Mouse (Mus musculus) liver, adult 2 months (tissue): ENCODE data around the gene Mef2a. TPM values are rescaled to one million over a fixed set of nuclear protein-coding genes. Genes with fewer than 3 reads are reported as not detected.
A peak's percentile ranks its signal among the peaks of the same experiment; 100 is the strongest.

ENCODE experiments used
- DNase-seq: peaks from one replicate; pipeline ENCODE4 v3.0.0-alpha.2; 2011; ENCODE audit warnings: low read depth, low spot score; ENCODE audit errors: extremely low read depth
- H3K27ac ChIP-seq: fragments of 200-500 bp; replicated peaks from 2 replicates; pipeline ENCODE4 v1.5.1; 2012; ENCODE audit warnings: low read depth, mild to moderate bottlenecking, control low read depth, inconsistent platforms, low read length; ENCODE audit not compliant: insufficient read depth
- H3K27me3 ChIP-seq: fragments of 200-500 bp; 2 replicates; pipeline ENCODE4 v1.6.1; 2012; ENCODE audit warnings: mild to moderate bottlenecking, moderate library complexity, low read length, inconsistent platforms; ENCODE audit not compliant: control insufficient read depth, insufficient read depth
- H3K36me3 ChIP-seq: fragments of 200-500 bp; 2 replicates; pipeline ENCODE4 v1.6.1; 2012; ENCODE audit warnings: low read length, inconsistent platforms; ENCODE audit not compliant: control insufficient read depth, insufficient read depth
- H3K4me1 ChIP-seq: fragments of 200-500 bp; 2 replicates; pipeline ENCODE4 v1.6.1; 2011; ENCODE audit warnings: low read length; ENCODE audit not compliant: control insufficient read depth, insufficient read depth
- H3K4me3 ChIP-seq: fragments of 200-500 bp; 2 replicates; pipeline ENCODE4 v1.5.1; 2011; ENCODE audit warnings: low read depth, mild to moderate bottlenecking, control low read depth, low read length, moderate library complexity; ENCODE audit not compliant: insufficient read depth
- H3K79me2 ChIP-seq: fragments of 200-500 bp; 2 replicates; pipeline ENCODE4 v1.6.1; 2012; ENCODE audit warnings: inconsistent platforms, mild to moderate bottlenecking, low read length, moderate library complexity; ENCODE audit not compliant: control insufficient read depth, insufficient read depth
- H3K9ac ChIP-seq: fragments of 200-500 bp; 2 replicates; pipeline ENCODE4 v1.6.1; 2012; ENCODE audit warnings: low read depth, mild to moderate bottlenecking, control low read depth, inconsistent platforms, low read length
- CTCF ChIP-seq: fragments of 200-500 bp; IDR thresholded peaks from 2 replicates; pipeline ENCODE4 v1.5.1; 2011; ENCODE audit warnings: low read depth, low read length, control low read depth
- POLR2A ChIP-seq: fragments of 200-500 bp; IDR thresholded peaks from 2 replicates; pipeline ENCODE4 v1.6.1; 2011; ENCODE audit warnings: low read length, control low read depth; ENCODE audit not compliant: insufficient read depth; ENCODE audit errors: extremely low read depth
- WGBS: fragments of 180-500 bp; shearing (Covaris S2); methylation state at CpG from one replicate; pipeline ENCODE4 v1.1.7; 2018; 5-methylcytosine and 5-hydroxymethylcytosine counted together
- polyA plus RNA-seq: library from polyadenylated mRNA; depleted of rRNA; stranded (reverse); fragments of >200 nt; gene quantifications from 2 replicates; pipeline ENCODE4 v1.2.3, GENCODE M21; 2012
- total RNA-seq: library from RNA; depleted of rRNA; stranded (reverse); fragments of >200 nt; gene quantifications from 2 replicates; pipeline ENCODE4 v1.2.3, GENCODE M21; 2014

Gene Mef2a
- total and polyA plus RNA-seq, 2 experiments, result 12.0 to 24.8 TPM

- no peak for DNase-seq
- TF ChIP-seq CTCF (no peak), POLR2A (no peak)
These were observed 142.4 kb downstream of the Mef2a start for GRCm38 (mm10) chr7:67230221-67230620.

GRCm38 (mm10) chr7:67229701-67230100 lies 143.0 kb downstream of the Mef2a start:
- DNase-seq, result no peak
- Histone ChIP-seq H3K79me2 (no peaks in the 10 kb centered on the region), H3K4me3 (no peak overlapping the region), H3K27ac (no peak overlapping the region), H3K27me3 (no peaks in the 10 kb centered on the region), H3K4me1 (no peaks in the 10 kb centered on the region), H3K36me3 (peaks cover 8% of the 10 kb centered on the region), H3K9ac (no peak overlapping the region)
- 84% methylated on average over 3 of the region's 3 CpGs for WGBS
- TF ChIP-seq CTCF, result no peak

More at GRCm38 (mm10) chr7:67230221-67230620, 142.4 kb downstream of the Mef2a start:
- H3K27ac ChIP-seq, result no peak overlapping the region
- WGBS, result 93% methylated on average over 3 of the region's 3 CpGs
- H3K36me3 ChIP-seq, result peaks cover 12% of the 10 kb centered on the region
- H3K4me3 ChIP-seq, result no peak overlapping the region
- H3K27me3 ChIP-seq, result no peaks in the 10 kb centered on the region
- H3K4me1 ChIP-seq, result no peaks in the 10 kb centered on the region
- no peaks in the 10 kb centered on the region for H3K79me2 ChIP-seq
- H3K9ac ChIP-seq, result no peak overlapping the region

- H3K4me3 ChIP-seq, result no peak overlapping the region
- no peak overlapping the region for H3K27ac ChIP-seq
- H3K9ac ChIP-seq, result no peak overlapping the region
- peaks cover 2% of the 10 kb centered on the region; the same call in 1 of the 2 replicates for H3K36me3 ChIP-seq
- no peaks in the 10 kb centered on the region for H3K4me1 ChIP-seq
- 79% methylated on average over 5 of the region's 5 CpGs for WGBS
- DNase-seq, result no peak
- H3K27me3 ChIP-seq, result no peaks in the 10 kb centered on the region
- TF ChIP-seq POLR2A, result no peak
- peak; percentile 87 for TF ChIP-seq CTCF
- H3K79me2 ChIP-seq, result no peaks in the 10 kb centered on the region
These were observed 143.6 kb downstream of the Mef2a start for GRCm38 (mm10) chr7:67228891-67229602.

GRCm38 (mm10) chr7:67228390-67228789 lies 144.3 kb downstream of the Mef2a start:
- no peak for TF ChIP-seq CTCF
- TF ChIP-seq POLR2A, result no peak
- Histone ChIP-seq H3K36me3 (peaks cover 2% of the 10 kb centered on the region; the same call in 1 of the 2 replicates), H3K79me2 (no peaks in the 10 kb centered on the region), H3K27ac (no peak overlapping the region), H3K9ac (no peak overlapping the region), H3K27me3 (no peaks in the 10 kb centered on the region), H3K4me3 (no peak overlapping the region), H3K4me1 (no peaks in the 10 kb centered on the region)
- 90% methylated on average over 3 of the region's 3 CpGs for WGBS
- no peak for DNase-seq

GRCm38 (mm10) chr7:67227538-67227937 lies 145.1 kb downstream of the Mef2a start:
- Histone ChIP-seq H3K36me3 (peaks cover 2% of the 10 kb centered on the region; the same call in 1 of the 2 replicates), H3K4me3 (no peak overlapping the region), H3K9ac (no peak overlapping the region), H3K27ac (no peak overlapping the region), H3K27me3 (no peaks in the 10 kb centered on the region), H3K79me2 (0 out of 2 replicates have a peak, but pooled peaks cover 3% of the 10 kb centered on the region), H3K4me1 (peaks cover 4% of the 10 kb centered on the region)
- TF ChIP-seq CTCF (no peak), POLR2A (no peak)
- 94% methylated on average over 1 of the region's 1 CpGs for WGBS
- no peak for DNase-seq

- Histone ChIP-seq H3K9ac (no peak overlapping the region), H3K36me3 (no peaks in the 10 kb centered on the region; the same call in 1 of the 2 replicates), H3K79me2 (0 out of 2 replicates have a peak, but pooled peaks cover 3% of the 10 kb centered on the region), H3K4me3 (no peak overlapping the region), H3K4me1 (peaks cover 4% of the 10 kb centered on the region), H3K27me3 (no peaks in the 10 kb centered on the region), H3K27ac (no peak overlapping the region)
- 95% methylated on average over 15 of the region's 15 CpGs for WGBS
- no peak for DNase-seq
- TF ChIP-seq POLR2A, result no peak
- no peak for TF ChIP-seq CTCF
These were observed 146.6 kb downstream of the Mef2a start for GRCm38 (mm10) chr7:67225943-67226625.
